Mouse (Mus musculus): Measurements from ENCODE around the gene Nin.

GRCm38 (mm10) chr12:70117146-70117545, 3.6 kb upstream of the Nin start:
- TF ChIP-seq EP300 (IDR thresholded peaks at IDR 0.05; ENCODE audit: low read depth in 1 of 2, low read length in 2 of 2) (no peak), POLR2A (IDR thresholded peaks at IDR 0.05; ENCODE audit: control insufficient read depth in 1 of 2, insufficient read depth in 1 of 2, low read depth in 1 of 2, low read length in 2 of 2, poor library complexity in 1 of 2) (no peak), SIN3A (IDR thresholded peaks at IDR 0.05; ENCODE audit: low read length) (no peak), RCOR1 (IDR thresholded peaks at IDR 0.05; ENCODE audit: low read depth, low read length) (no peak), CTCF (IDR thresholded peaks at IDR 0.05 in 2 of 3, conservative IDR thresholded peaks at IDR 0.05 in 1 of 3; ENCODE audit: control insufficient read depth in 1 of 3, insufficient read depth in 1 of 3, low read depth in 2 of 3, low read length in 3 of 3, poor library complexity in 1 of 3, severe bottlenecking in 1 of 3) (no peak), MAFK (IDR thresholded peaks at IDR 0.05; ENCODE audit: borderline replicate concordance, low read depth, low read length) (no peak), GATA1 (IDR thresholded peaks at IDR 0.05; ENCODE audit: low read depth, low read length) (no peak), ZNF384 (IDR thresholded peaks at IDR 0.05; ENCODE audit: low read depth, low read length) (no peak), MAX (IDR thresholded peaks at IDR 0.05; ENCODE audit: low read length) (no peak), POLR2AphosphoS5 (IDR thresholded peaks at IDR 0.05; ENCODE audit: borderline replicate concordance, low read depth, low read length) (no peak), MYC (IDR thresholded peaks at IDR 0.05; ENCODE audit: low read depth, low read length) (no peak)

Data from MEL (cell line).